Mouse (Mus musculus) heart, postnatal 0 days (tissue): ENCODE measurements at regions not wholly inside any gene's neighbourhood (a gene's known extent, or its start where the extent isn't known, plus 50 kb on each side); places are given as distances from the start of the nearest gene placed in this dataset.

Experiments used
- ATAC-seq: fragments of 200-750 bp; cut with Nextera tagmentation; 2 replicates; pipeline ENCODE4 v1.8.0; 2017; ENCODE audit warnings: low read depth, moderate number of reproducible peaks, moderate library complexity; ENCODE audit not compliant: insufficient read depth
- DNase-seq: peaks from one replicate; pipeline ENCODE4 v3.0.0-alpha.2; 2016; ENCODE audit warnings: low spot score
- H3K27ac ChIP-seq: fragments of 300-500 bp; sonication (generic); 2 replicates; pipeline ENCODE4 v1.5.1; 2014; ENCODE audit warnings: low read depth, mild to moderate bottlenecking
- H3K27me3 ChIP-seq: fragments of 300-500 bp; sonication (generic); 2 replicates; pipeline ENCODE4 v1.6.1; 2014; ENCODE audit warnings: low read length, mixed read lengths; ENCODE audit not compliant: control insufficient read depth, insufficient read depth
- H3K36me3 ChIP-seq: fragments of 300-500 bp; sonication (generic); replicated peaks from 2 replicates; pipeline ENCODE4 v1.6.1; 2014; ENCODE audit warnings: low read length, mixed read lengths; ENCODE audit not compliant: control insufficient read depth, insufficient read depth
- H3K4me1 ChIP-seq: fragments of 300-500 bp; sonication (generic); 2 replicates; pipeline ENCODE4 v1.6.1; 2014; ENCODE audit warnings: antibody characterized with exemption; ENCODE audit not compliant: control insufficient read depth, insufficient read depth
- H3K4me2 ChIP-seq: fragments of 300-500 bp; sonication (generic); 2 replicates; pipeline ENCODE4 v1.6.1; 2014; ENCODE audit warnings: low read depth, mild to moderate bottlenecking, low read length, moderate library complexity
- H3K4me3 ChIP-seq: fragments of 300-500 bp; sonication (generic); 2 replicates; pipeline ENCODE4 v1.5.1; 2014; ENCODE audit warnings: low read depth, low read length
- H3K9ac ChIP-seq: fragments of 300-500 bp; sonication (generic); replicated peaks from 2 replicates; pipeline ENCODE4 v1.6.1; 2014; ENCODE audit warnings: low read depth, low read length, mixed read lengths
- H3K9me3 ChIP-seq: fragments of 300-500 bp; sonication (generic); replicated peaks from 2 replicates; pipeline ENCODE4 v1.6.1; 2016; ENCODE audit warnings: low read length; ENCODE audit not compliant: control insufficient read depth
- CTCF ChIP-seq: IDR thresholded peaks from 2 replicates; pipeline ENCODE4 v1.5.1; 2016; ENCODE audit warnings: antibody characterized with exemption, control low read depth, low read depth
- EP300 ChIP-seq: IDR thresholded peaks from 2 replicates; pipeline ENCODE4 v1.6.1; 2016; ENCODE audit warnings: antibody characterized with exemption, low read depth
- WGBS: fragments of 180-500 bp; shearing (Covaris S2); extraction: QIAGEN DNeasy Blood & Tissue Kit; methylation state at CpG from one replicate; pipeline ENCODE4 v1.1.7; 2014; 5-methylcytosine and 5-hydroxymethylcytosine counted together

GRCm38 (mm10) chr4:31569687-31570086, 394.2 kb upstream of the Map3k7 start:
- 88% methylated on average over 1 of the region's 1 CpGs for WGBS

GRCm38 (mm10) chr4:31576982-31577579, 386.8 kb upstream of the Map3k7 start:
- H3K27ac ChIP-seq: no peak overlapping the region
- no peaks in the 10 kb centered on the region for H3K9me3 ChIP-seq
- no peak overlapping the region for H3K4me2 ChIP-seq
- WGBS: 8% methylated on average over 4 of the region's 4 CpGs
- H3K4me1 ChIP-seq: 0 out of 2 replicates have a peak, but pooled peaks cover 4% of the 10 kb centered on the region
- no peaks in the 10 kb centered on the region for H3K36me3 ChIP-seq
- peak; percentile 11 for DNase-seq
- peak; percentile 63; the same call in 1 of the 2 replicates for ATAC-seq
- H3K9ac ChIP-seq: no peak overlapping the region
- H3K4me3 ChIP-seq: no peak overlapping the region
- no peaks in the 10 kb centered on the region for H3K27me3 ChIP-seq
- TF ChIP-seq EP300: no peak
- TF ChIP-seq CTCF: no peak

More at GRCm38 (mm10) chr4:31569687-31570086, 394.2 kb upstream of the Map3k7 start:
- no peaks in the 10 kb centered on the region for H3K36me3 ChIP-seq
- H3K27ac ChIP-seq: no peak overlapping the region
- DNase-seq (no peak), ATAC-seq (no peak)
- H3K4me1 ChIP-seq: no peaks in the 10 kb centered on the region
- TF ChIP-seq CTCF (no peak), EP300 (no peak)
- H3K9me3 ChIP-seq: no peaks in the 10 kb centered on the region
- no peak overlapping the region for H3K9ac ChIP-seq
- H3K4me3 ChIP-seq: no peak overlapping the region
- no peak overlapping the region for H3K4me2 ChIP-seq
- H3K27me3 ChIP-seq: no peaks in the 10 kb centered on the region

GRCm38 (mm10) chr4:31583495-31583894, 380.4 kb upstream of the Map3k7 start:
- Histone ChIP-seq H3K9ac (no peak overlapping the region), H3K4me1 (no peaks in the 10 kb centered on the region), H3K4me2 (no peak overlapping the region), H3K27me3 (no peaks in the 10 kb centered on the region), H3K36me3 (no peaks in the 10 kb centered on the region), H3K27ac (no peak overlapping the region), H3K4me3 (no peak overlapping the region), H3K9me3 (no peaks in the 10 kb centered on the region)
- no peak for DNase-seq
- ATAC-seq: no peak
- TF ChIP-seq EP300: no peak
- no peak for TF ChIP-seq CTCF
- WGBS: 83% methylated on average over 2 of the region's 2 CpGs

DNA sequence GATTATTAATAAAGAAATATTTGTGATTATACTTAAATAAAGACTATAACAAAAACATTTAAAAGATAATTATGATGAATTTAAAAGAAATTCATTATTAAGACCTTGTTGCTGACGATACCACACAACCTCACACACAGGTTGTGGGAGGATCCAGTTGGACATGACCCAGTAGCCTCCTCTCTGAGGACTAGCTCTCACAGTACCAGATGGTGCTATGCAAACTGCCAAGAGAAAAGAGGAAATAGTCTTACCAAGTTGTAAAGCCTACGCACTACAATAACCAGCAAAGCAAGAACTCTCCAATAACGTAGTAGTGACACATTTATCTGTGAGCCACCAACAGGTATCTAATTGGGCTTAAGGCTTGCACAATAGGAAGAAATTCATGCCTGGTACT, 379.7 kb upstream of the Map3k7 start:
- no peaks in the 10 kb centered on the region for H3K27me3 ChIP-seq
- H3K4me1 ChIP-seq: no peaks in the 10 kb centered on the region
- H3K27ac ChIP-seq: no peak overlapping the region
- TF ChIP-seq EP300 (no peak), CTCF (no peak)
- no peak overlapping the region for H3K4me3 ChIP-seq
- 78% methylated on average over 3 of the region's 3 CpGs for WGBS
- H3K9ac ChIP-seq: no peak overlapping the region
- no peaks in the 10 kb centered on the region for H3K9me3 ChIP-seq
- DNase-seq: no peak
- no peaks in the 10 kb centered on the region for H3K36me3 ChIP-seq
- H3K4me2 ChIP-seq: no peak overlapping the region
- ATAC-seq: no peak

- Histone ChIP-seq H3K27me3 (no peaks in the 10 kb centered on the region), H3K4me2 (no peak overlapping the region), H3K36me3 (no peaks in the 10 kb centered on the region), H3K4me1 (no peaks in the 10 kb centered on the region), H3K27ac (no peak overlapping the region), H3K9ac (no peak overlapping the region), H3K9me3 (no peaks in the 10 kb centered on the region; the same call in 1 of the 2 replicates), H3K4me3 (no peak overlapping the region)
- ATAC-seq (no peak), DNase-seq (no peak)
- TF ChIP-seq EP300: no peak
- TF ChIP-seq CTCF: no peak
- 71% methylated on average over 1 of the region's 1 CpGs for WGBS
These were observed 369.8 kb upstream of the Map3k7 start for GRCm38 (mm10) chr4:31594089-31594488.

DNA sequence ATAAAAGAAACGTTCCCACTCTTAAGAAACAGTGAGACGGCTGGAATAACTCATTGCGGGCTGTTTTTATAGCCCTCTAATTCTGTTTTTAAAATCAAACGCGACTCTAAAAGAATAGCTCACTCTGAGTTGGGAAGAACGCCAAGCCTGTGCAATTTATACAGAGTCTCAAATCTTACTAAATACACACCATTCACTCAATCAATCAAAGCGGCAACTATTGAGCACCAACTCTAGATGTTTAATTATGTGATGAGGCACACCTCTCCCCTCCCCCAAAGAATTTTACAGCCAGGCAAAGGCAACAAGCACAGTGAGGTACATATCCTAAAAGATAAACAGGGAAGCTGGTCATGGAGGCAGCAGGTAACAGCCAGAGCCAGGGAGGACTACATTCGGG, 362.4 kb upstream of the Map3k7 start:
- H3K4me3 ChIP-seq: no peak overlapping the region
- TF ChIP-seq EP300 (no peak), CTCF (no peak)
- 59% methylated on average over 8 of the region's 8 CpGs for WGBS
- H3K4me1 ChIP-seq: no peaks in the 10 kb centered on the region
- no peak overlapping the region for H3K27ac ChIP-seq
- ATAC-seq: no peak
- DNase-seq: no peak
- no peak overlapping the region for H3K4me2 ChIP-seq
- H3K36me3 ChIP-seq: no peaks in the 10 kb centered on the region
- no peak overlapping the region for H3K9ac ChIP-seq
- no peaks in the 10 kb centered on the region for H3K27me3 ChIP-seq
- H3K9me3 ChIP-seq: no peaks in the 10 kb centered on the region
